Mouse (Mus musculus): Measurements from ENCODE around the gene Rgs19. TPM values are rescaled to one million over a fixed set of nuclear protein-coding genes. Genes with fewer than 3 reads are reported as not detected.
A peak's percentile ranks its signal among the peaks of the same experiment; 100 is the strongest.

Rgs19 gene
- polyA plus RNA-seq, 1 experiment from 2014 or later, result 18.6 TPM

- H3K27ac ChIP-seq (ENCODE audit: low read depth), result no peak overlapping the region
- no peaks in the 10 kb centered on the region for H3K4me1 ChIP-seq (ENCODE audit: insufficient read depth)
- DNase-seq, result no peak
- no peaks in the 10 kb centered on the region for H3K9me3 ChIP-seq (ENCODE audit: low read length)
- H3K36me3 ChIP-seq (replicated peaks; ENCODE audit: insufficient read depth, low read length), result peaks cover 56% of the 10 kb centered on the region
- WGBS (ENCODE audit: insufficient replicate concordance), result 88% methylated on average over 3 of the region's 3 CpGs
- no peak overlapping the region for H3K9ac ChIP-seq (replicated peaks)
- no peak for ATAC-seq
- TF ChIP-seq CTCF (IDR thresholded peaks at IDR 0.05; ENCODE audit: low read depth) (no peak), EP300 (IDR thresholded peaks at IDR 0.05; ENCODE audit: low read depth) (no peak)
- H3K4me2 ChIP-seq (ENCODE audit: low read depth, low read length), result no peak overlapping the region
- H3K4me3 ChIP-seq (ENCODE audit: low read depth, low read length), result no peak overlapping the region
- H3K27me3 ChIP-seq (ENCODE audit: insufficient read depth, low read length), result no peaks in the 10 kb centered on the region
Observed at GRCm38 (mm10) chr2:181645666-181646065, 48.1 kb downstream of the Rgs19 start.

DNA sequence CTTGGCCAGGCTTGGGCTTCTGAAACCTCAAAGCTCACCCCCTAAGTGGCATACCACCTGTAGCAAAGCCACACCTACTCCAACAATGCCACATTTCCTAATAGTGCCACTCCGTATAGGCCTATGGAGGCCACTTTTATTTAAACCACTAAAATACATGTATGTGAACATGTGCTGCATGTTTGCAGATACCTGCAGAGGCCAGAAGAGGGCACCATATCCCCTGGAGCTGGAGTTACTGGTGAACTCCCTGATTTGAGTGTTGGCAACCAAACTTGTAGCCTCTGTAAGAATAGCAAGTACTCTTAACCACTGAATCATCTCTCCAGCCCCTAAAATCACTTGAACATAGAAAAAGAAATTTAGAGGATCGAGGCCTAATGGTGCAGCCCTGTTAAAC is 49.4 kb downstream of the Rgs19 start:
- ATAC-seq (no peak), DNase-seq (peak; percentile 52)
- Histone ChIP-seq H3K4me3 (ENCODE audit: low read depth, low read length) (no peak overlapping the region), H3K9me3 (ENCODE audit: low read length) (no peaks in the 10 kb centered on the region), H3K4me2 (ENCODE audit: low read depth, low read length) (no peak overlapping the region), H3K4me1 (ENCODE audit: insufficient read depth) (no peaks in the 10 kb centered on the region), H3K27ac (ENCODE audit: low read depth) (no peak overlapping the region), H3K27me3 (ENCODE audit: insufficient read depth, low read length) (no peaks in the 10 kb centered on the region), H3K9ac (replicated peaks) (no peak overlapping the region), H3K36me3 (replicated peaks; ENCODE audit: insufficient read depth, low read length) (peaks cover 45% of the 10 kb centered on the region)
- peak; percentile 78 for TF ChIP-seq CTCF (IDR thresholded peaks at IDR 0.05; ENCODE audit: low read depth)
- no peak for TF ChIP-seq EP300 (IDR thresholded peaks at IDR 0.05; ENCODE audit: low read depth)
- 86% methylated on average over 2 of the region's 2 CpGs for WGBS (ENCODE audit: insufficient replicate concordance)

Other genes with a start within 250 kb of the Rgs19 start
- gene Zbtb46, start 234.6 kb downstream of the Rgs19 start, polyA plus RNA-seq (2015; fragmentation: Nextera tagmentation; extraction: Ambion mirVana), result 3.0 and 3.5 TPM in 2 replicates
- gene Abhd16b, start 200.8 kb downstream of the Rgs19 start, polyA plus RNA-seq (2015; fragmentation: Nextera tagmentation; extraction: Ambion mirVana), result 0.06 and 0.08 TPM in 2 replicates
- 51.8 and 52.5 TPM in 2 replicates for gene Tpd52l2, start 196.8 kb downstream of the Rgs19 start, polyA plus RNA-seq (2015; fragmentation: Nextera tagmentation; extraction: Ambion mirVana)
- 20.5 and 24.7 TPM in 2 replicates for gene Dnajc5, start 173.5 kb downstream of the Rgs19 start, polyA plus RNA-seq (2015; fragmentation: Nextera tagmentation; extraction: Ambion mirVana)
- 20.3 and 22.8 TPM in 2 replicates for gene Uckl1, start 109.1 kb downstream of the Rgs19 start, polyA plus RNA-seq (2015; fragmentation: Nextera tagmentation; extraction: Ambion mirVana)
- 16.7 and 17.5 TPM in 2 replicates for gene Prpf6, start 102.1 kb downstream of the Rgs19 start, polyA plus RNA-seq (2015; fragmentation: Nextera tagmentation; extraction: Ambion mirVana)
- gene Zfp512b, start 101.2 kb downstream of the Rgs19 start, polyA plus RNA-seq (2015; fragmentation: Nextera tagmentation; extraction: Ambion mirVana), result 8.9 and 10.5 TPM in 2 replicates
- gene Samd10, start 94.8 kb downstream of the Rgs19 start, polyA plus RNA-seq (2015; fragmentation: Nextera tagmentation; extraction: Ambion mirVana), result 2.1 and 2.3 TPM in 2 replicates
- not detected in 2 replicates for gene Gm29797, start 36.9 kb downstream of the Rgs19 start, polyA plus RNA-seq (2015; fragmentation: Nextera tagmentation; extraction: Ambion mirVana)
- gene Sox18, start 22.3 kb downstream of the Rgs19 start, polyA plus RNA-seq (2015; fragmentation: Nextera tagmentation; extraction: Ambion mirVana), result 11.4 and 12.2 TPM in 2 replicates
- gene Tcea2, start 13.7 kb downstream of the Rgs19 start, polyA plus RNA-seq (2015; fragmentation: Nextera tagmentation; extraction: Ambion mirVana), result 3.8 and 4.4 TPM in 2 replicates
- gene Lkaaear1, start 4.5 kb upstream of the Rgs19 start, polyA plus RNA-seq (2015; fragmentation: Nextera tagmentation; extraction: Ambion mirVana), result not detected in 2 replicates
- 0.07 and 0.17 TPM in 2 replicates for gene Oprl1, start 21.0 kb upstream of the Rgs19 start, polyA plus RNA-seq (2015; fragmentation: Nextera tagmentation; extraction: Ambion mirVana)
- not detected in 2 replicates for gene Myt1, start 69.4 kb upstream of the Rgs19 start, polyA plus RNA-seq (2015; fragmentation: Nextera tagmentation; extraction: Ambion mirVana)
- gene Pcmtd2, start 143.9 kb upstream of the Rgs19 start, polyA plus RNA-seq (2015; fragmentation: Nextera tagmentation; extraction: Ambion mirVana), result 10.5 and 11.1 TPM in 2 replicates
- gene Polr3k, start 170.4 kb upstream of the Rgs19 start, polyA plus RNA-seq (2015; fragmentation: Nextera tagmentation; extraction: Ambion mirVana), result 15.5 and 15.6 TPM in 2 replicates